Mouse (Mus musculus) hindbrain, postnatal 0 days (tissue): Measurements from ENCODE around the gene Pogz. TPM values are rescaled to one million over a fixed set of nuclear protein-coding genes. Genes with fewer than 3 reads are reported as not detected.
A peak's percentile ranks its signal among the peaks of the same experiment; 100 is the strongest.

Source experiments
- ATAC-seq: fragments of 200-750 bp; cut with Nextera tagmentation; 2 replicates; pipeline ENCODE4 v1.8.0; 2017; ENCODE audit warnings: mild to moderate bottlenecking, moderate TSS enrichment, moderate library complexity
- DNase-seq: peaks from one replicate; pipeline ENCODE4 v3.0.0-alpha.2; 2015; ENCODE audit warnings: low spot score
- H3K27ac ChIP-seq: fragments of 300-500 bp; sonication (generic); 2 replicates; pipeline ENCODE4 v1.5.1; 2014; ENCODE audit warnings: mild to moderate bottlenecking
- H3K27me3 ChIP-seq: fragments of 300-500 bp; sonication (generic); 2 replicates; pipeline ENCODE4 v1.6.1; 2014; ENCODE audit warnings: low read length, mixed read lengths; ENCODE audit not compliant: insufficient read depth
- H3K36me3 ChIP-seq: fragments of 300-500 bp; sonication (generic); 2 replicates; pipeline ENCODE4 v1.6.1; 2014; ENCODE audit warnings: low read length, mixed read lengths; ENCODE audit not compliant: insufficient read depth
- H3K4me1 ChIP-seq: fragments of 300-500 bp; sonication (generic); 2 replicates; pipeline ENCODE4 v1.6.1; 2014; ENCODE audit warnings: antibody characterized with exemption, low read length, mixed read lengths; ENCODE audit not compliant: insufficient read depth
- H3K4me2 ChIP-seq: fragments of 300-500 bp; sonication (generic); 2 replicates; pipeline ENCODE4 v1.6.1; 2014; ENCODE audit warnings: low read depth, mild to moderate bottlenecking, low read length, moderate library complexity, mixed read lengths
- H3K4me3 ChIP-seq: fragments of 300-500 bp; sonication (generic); 2 replicates; pipeline ENCODE4 v1.5.1; 2014; ENCODE audit warnings: low read length
- H3K9ac ChIP-seq: fragments of 300-500 bp; sonication (generic); replicated peaks from 2 replicates; pipeline ENCODE4 v1.6.1; 2014; ENCODE audit warnings: mild to moderate bottlenecking, low read length, moderate library complexity, mixed read lengths
- H3K9me3 ChIP-seq: fragments of 300-500 bp; sonication (generic); 2 replicates; pipeline ENCODE4 v1.6.1; 2016; ENCODE audit warnings: low read length, mixed read lengths
- CTCF ChIP-seq: IDR thresholded peaks from 2 replicates; pipeline ENCODE4 v1.5.1; 2016; ENCODE audit warnings: antibody characterized with exemption, control low read depth, low read depth
- WGBS: fragments of 180-500 bp; shearing (Covaris S2); extraction: QIAGEN DNeasy Blood & Tissue Kit; methylation state at CpG from one replicate; pipeline ENCODE4 v1.1.7; 2014; 5-methylcytosine and 5-hydroxymethylcytosine counted together
- polyA plus RNA-seq: library from polyadenylated mRNA; unstranded; fragments of >200 nt; fragmentation: Nextera tagmentation; extraction: Ambion mirVana; gene quantifications from 2 replicates; pipeline ENCODE4 v1.2.1, GENCODE M21; 2015
- total RNA-seq: library from RNA; depleted of rRNA; stranded (reverse); fragments of >200 nt; gene quantifications from 2 replicates; pipeline ENCODE4 v1.2.3, GENCODE M21; 2014

Pogz gene
- total and polyA plus RNA-seq, 2 experiments from 2014 or later = 16.8 to 38.6 TPM

- DNase-seq (no peak), ATAC-seq (no peak)
- H3K4me2 ChIP-seq = no peak overlapping the region
- H3K27me3 ChIP-seq = no peaks in the 10 kb centered on the region
- no peak overlapping the region for H3K4me3 ChIP-seq
- H3K9ac ChIP-seq = no peak overlapping the region
- no peaks in the 10 kb centered on the region for H3K4me1 ChIP-seq
- TF ChIP-seq CTCF = no peak
- H3K9me3 ChIP-seq = no peaks in the 10 kb centered on the region
- 29% methylated on average over 9 of the region's 9 CpGs for WGBS
- H3K27ac ChIP-seq = no peak overlapping the region
- H3K36me3 ChIP-seq = no peaks in the 10 kb centered on the region
Measured at GRCm38 (mm10) chr3:94832100-94832499, 5.3 kb upstream of the Pogz start.

GRCm38 (mm10) chr3:94832701-94833100 lies 4.7 kb upstream of the Pogz start:
- TF ChIP-seq CTCF = no peak
- no peak for DNase-seq
- 83% methylated on average over 5 of the region's 5 CpGs for WGBS
- ATAC-seq = no peak
- no peaks in the 10 kb centered on the region for H3K36me3 ChIP-seq
- no peak overlapping the region for H3K4me2 ChIP-seq
- H3K9me3 ChIP-seq = no peaks in the 10 kb centered on the region
- no peaks in the 10 kb centered on the region for H3K27me3 ChIP-seq
- H3K9ac ChIP-seq = no peak overlapping the region
- no peak overlapping the region for H3K27ac ChIP-seq
- no peaks in the 10 kb centered on the region for H3K4me1 ChIP-seq
- H3K4me3 ChIP-seq = no peak overlapping the region

GRCm38 (mm10) chr3:94833358-94833757 lies 4.0 kb upstream of the Pogz start:
- ATAC-seq (no peak), DNase-seq (no peak)
- Histone ChIP-seq H3K27me3 (no peaks in the 10 kb centered on the region), H3K4me2 (no peak overlapping the region), H3K27ac (no peak overlapping the region), H3K9ac (no peak overlapping the region), H3K36me3 (no peaks in the 10 kb centered on the region), H3K4me3 (no peak overlapping the region), H3K9me3 (no peaks in the 10 kb centered on the region), H3K4me1 (no peaks in the 10 kb centered on the region)
- 0 out of 2 replicates have a peak, but pooled peaks have one; percentile 23 for TF ChIP-seq CTCF

GRCm38 (mm10) chr3:94835396-94835795 lies 2.0 kb upstream of the Pogz start:
- WGBS = 86% methylated on average over 3 of the region's 3 CpGs
- TF ChIP-seq CTCF = no peak
- no peak for ATAC-seq

GRCm38 (mm10) chr3:94837959-94838496 lies 661 bp downstream of the Pogz start:
- ATAC-seq (peak; percentile 89), DNase-seq (peak; percentile 92)
- Histone ChIP-seq H3K9ac (peak overlapping the region; percentile 97), H3K27me3 (no peaks in the 10 kb centered on the region), H3K4me1 (peaks cover 4% of the 10 kb centered on the region; the same call in 1 of the 2 replicates), H3K27ac (peak overlapping the region; percentile 100), H3K4me2 (peak overlapping the region; percentile 78), H3K36me3 (no peaks in the 10 kb centered on the region), H3K4me3 (peak overlapping the region; percentile 82), H3K9me3 (no peaks in the 10 kb centered on the region)
- WGBS = 5% methylated on average over 38 of the region's 62 CpGs
- no peak; the same call in 1 of the 2 replicates for TF ChIP-seq CTCF

More at GRCm38 (mm10) chr3:94835396-94835795, 2.0 kb upstream of the Pogz start:
- H3K9me3 ChIP-seq = no peaks in the 10 kb centered on the region
- peaks cover 4% of the 10 kb centered on the region; the same call in 1 of the 2 replicates for H3K4me1 ChIP-seq
- H3K27ac ChIP-seq = no peak overlapping the region
- no peak overlapping the region for H3K4me2 ChIP-seq
- H3K36me3 ChIP-seq = no peaks in the 10 kb centered on the region
- H3K9ac ChIP-seq = no peak overlapping the region
- H3K4me3 ChIP-seq = no peak overlapping the region
- no peak for DNase-seq
- H3K27me3 ChIP-seq = no peaks in the 10 kb centered on the region

- H3K36me3 ChIP-seq = no peaks in the 10 kb centered on the region
- peak; percentile 15 for DNase-seq
- peak overlapping the region; percentile 78 for H3K4me2 ChIP-seq
- no peaks in the 10 kb centered on the region for H3K9me3 ChIP-seq
- H3K4me3 ChIP-seq = peak overlapping the region; percentile 82
- ATAC-seq = no peak
- H3K4me1 ChIP-seq = peaks cover 4% of the 10 kb centered on the region; the same call in 1 of the 2 replicates
- no peak for TF ChIP-seq CTCF
- peak overlapping the region; percentile 97 for H3K9ac ChIP-seq
- 3% methylated on average over 9 of the region's 9 CpGs for whole genome bisulfite sequencing
- no peaks in the 10 kb centered on the region for H3K27me3 ChIP-seq
- peak overlapping the region; percentile 100 for H3K27ac ChIP-seq
Measured at GRCm38 (mm10) chr3:94838631-94839030, 1.3 kb downstream of the Pogz start.

GRCm38 (mm10) chr3:94839101-94839500 lies 1.7 kb downstream of the Pogz start:
- 60% methylated on average over 5 of the region's 5 CpGs for WGBS

More at GRCm38 (mm10) chr3:94839101-94839500, 1.7 kb downstream of the Pogz start:
- H3K4me2 ChIP-seq = peak overlapping the region; percentile 78
- DNase-seq (peak; percentile 5), ATAC-seq (no peak)
- peak overlapping the region; percentile 100 for H3K27ac ChIP-seq
- no peaks in the 10 kb centered on the region for H3K36me3 ChIP-seq
- peaks cover 4% of the 10 kb centered on the region; the same call in 1 of the 2 replicates for H3K4me1 ChIP-seq
- H3K9ac ChIP-seq = peak overlapping the region; percentile 97
- H3K9me3 ChIP-seq = no peaks in the 10 kb centered on the region
- H3K27me3 ChIP-seq = no peaks in the 10 kb centered on the region
- no peak for TF ChIP-seq CTCF
- peak overlapping the region; percentile 82 for H3K4me3 ChIP-seq
